Mouse (Mus musculus): ENCODE measurements around the gene Rbm38. TPM values are rescaled to one million over a fixed set of nuclear protein-coding genes. Genes with fewer than 3 reads are reported as not detected.

Gene Rbm38
- polyA plus RNA-seq, 1 experiment: 14.5 TPM

GRCm38 (mm10) chr2:173037827-173038607, 17.7 kb downstream of the Rbm38 start:
- H3K4me3 ChIP-seq (ENCODE audit: insufficient read depth, low read depth, low read length): no peak overlapping the region
- no peak overlapping the region for H3K27ac ChIP-seq (replicated peaks; ENCODE audit: low read depth, low read length)
- no peaks in the 10 kb centered on the region for H3K4me1 ChIP-seq (ENCODE audit: control insufficient read depth, insufficient read depth, insufficient read length, low read length)

GRCm38 (mm10) chr2:173039041-173039440, 18.7 kb downstream of the Rbm38 start:
- Histone ChIP-seq H3K27ac (replicated peaks; ENCODE audit: low read depth, low read length) (no peak overlapping the region), H3K4me1 (ENCODE audit: control insufficient read depth, insufficient read depth, insufficient read length, low read length) (no peaks in the 10 kb centered on the region), H3K4me3 (ENCODE audit: insufficient read depth, low read depth, low read length) (no peak overlapping the region)

GRCm38 (mm10) chr2:173040803-173041202, 20.5 kb downstream of the Rbm38 start:
- peaks cover 4% of the 10 kb centered on the region for H3K4me1 ChIP-seq (ENCODE audit: control insufficient read depth, insufficient read depth, insufficient read length, low read length)
- H3K4me3 ChIP-seq (ENCODE audit: insufficient read depth, low read depth, low read length): no peak overlapping the region
- no peak overlapping the region for H3K27ac ChIP-seq (replicated peaks; ENCODE audit: low read depth, low read length)

- Histone ChIP-seq H3K4me1 (ENCODE audit: control insufficient read depth, insufficient read depth, insufficient read length, low read length) (peaks cover 4% of the 10 kb centered on the region), H3K27ac (replicated peaks; ENCODE audit: low read depth, low read length) (no peak overlapping the region), H3K4me3 (ENCODE audit: insufficient read depth, low read depth, low read length) (no peak overlapping the region)
Measured at GRCm38 (mm10) chr2:173041242-173041641, 20.9 kb downstream of the Rbm38 start.

GRCm38 (mm10) chr2:173041893-173042292, 21.6 kb downstream of the Rbm38 start:
- Histone ChIP-seq H3K4me3 (ENCODE audit: insufficient read depth, low read depth, low read length) (no peak overlapping the region), H3K4me1 (ENCODE audit: control insufficient read depth, insufficient read depth, insufficient read length, low read length) (peaks cover 6% of the 10 kb centered on the region)

GRCm38 (mm10) chr2:173042504-173043162, 22.3 kb downstream of the Rbm38 start:
- Histone ChIP-seq H3K4me3 (ENCODE audit: insufficient read depth, low read depth, low read length) (no peak overlapping the region), H3K4me1 (ENCODE audit: control insufficient read depth, insufficient read depth, insufficient read length, low read length) (peaks cover 6% of the 10 kb centered on the region), H3K27ac (replicated peaks; ENCODE audit: low read depth, low read length) (no peak overlapping the region)

More at GRCm38 (mm10) chr2:173041893-173042292, 21.6 kb downstream of the Rbm38 start:
- no peak overlapping the region for H3K27ac ChIP-seq (replicated peaks; ENCODE audit: low read depth, low read length)

GRCm38 (mm10) chr2:173044198-173044970, 24.1 kb downstream of the Rbm38 start:
- Histone ChIP-seq H3K4me1 (ENCODE audit: control insufficient read depth, insufficient read depth, insufficient read length, low read length) (peaks cover 6% of the 10 kb centered on the region), H3K4me3 (ENCODE audit: insufficient read depth, low read depth, low read length) (no peak overlapping the region), H3K27ac (replicated peaks; ENCODE audit: low read depth, low read length) (peak overlapping the region; percentile 90)

- H3K4me3 ChIP-seq (ENCODE audit: insufficient read depth, low read depth, low read length): no peak overlapping the region
Measured at GRCm38 (mm10) chr2:173046582-173047297, 26.4 kb downstream of the Rbm38 start.

GRCm38 (mm10) chr2:173047471-173047870, 27.2 kb downstream of the Rbm38 start:
- peaks cover 6% of the 10 kb centered on the region for H3K4me1 ChIP-seq (ENCODE audit: control insufficient read depth, insufficient read depth, insufficient read length, low read length)
- no peak overlapping the region for H3K4me3 ChIP-seq (ENCODE audit: insufficient read depth, low read depth, low read length)
- H3K27ac ChIP-seq (replicated peaks; ENCODE audit: low read depth, low read length): no peak overlapping the region

More at GRCm38 (mm10) chr2:173046582-173047297, 26.4 kb downstream of the Rbm38 start:
- H3K27ac ChIP-seq (replicated peaks; ENCODE audit: low read depth, low read length): 0 out of 2 replicates have a peak overlapping the region, but pooled peaks have one; percentile 25
- peaks cover 6% of the 10 kb centered on the region for H3K4me1 ChIP-seq (ENCODE audit: control insufficient read depth, insufficient read depth, insufficient read length, low read length)

GRCm38 (mm10) chr2:173048041-173048745, 27.9 kb downstream of the Rbm38 start:
- Histone ChIP-seq H3K27ac (replicated peaks; ENCODE audit: low read depth, low read length) (no peak overlapping the region), H3K4me3 (ENCODE audit: insufficient read depth, low read depth, low read length) (no peak overlapping the region), H3K4me1 (ENCODE audit: control insufficient read depth, insufficient read depth, insufficient read length, low read length) (peaks cover 6% of the 10 kb centered on the region)

- Histone ChIP-seq H3K27ac (replicated peaks; ENCODE audit: low read depth, low read length) (no peak overlapping the region), H3K4me1 (ENCODE audit: control insufficient read depth, insufficient read depth, insufficient read length, low read length) (peaks cover 6% of the 10 kb centered on the region)
Measured at GRCm38 (mm10) chr2:173049231-173049630, 28.9 kb downstream of the Rbm38 start.

GRCm38 (mm10) chr2:173049817-173050216, 29.5 kb downstream of the Rbm38 start:
- Histone ChIP-seq H3K4me3 (ENCODE audit: insufficient read depth, low read depth, low read length) (no peak overlapping the region), H3K27ac (replicated peaks; ENCODE audit: low read depth, low read length) (no peak overlapping the region), H3K4me1 (ENCODE audit: control insufficient read depth, insufficient read depth, insufficient read length, low read length) (peaks cover 5% of the 10 kb centered on the region)

More at GRCm38 (mm10) chr2:173049231-173049630, 28.9 kb downstream of the Rbm38 start:
- H3K4me3 ChIP-seq (ENCODE audit: insufficient read depth, low read depth, low read length): no peak overlapping the region

- peaks cover 2% of the 10 kb centered on the region; the same call in 1 of the 2 replicates for H3K4me1 ChIP-seq (ENCODE audit: control insufficient read depth, insufficient read depth, insufficient read length, low read length)
- H3K27ac ChIP-seq (replicated peaks; ENCODE audit: low read depth, low read length): no peak overlapping the region
- H3K4me3 ChIP-seq (ENCODE audit: insufficient read depth, low read depth, low read length): no peak overlapping the region
Measured at GRCm38 (mm10) chr2:173050604-173051382, 30.5 kb downstream of the Rbm38 start.
